ENCODE assay signal across 8 mouse cellular contexts in the genomic region with DNA sequence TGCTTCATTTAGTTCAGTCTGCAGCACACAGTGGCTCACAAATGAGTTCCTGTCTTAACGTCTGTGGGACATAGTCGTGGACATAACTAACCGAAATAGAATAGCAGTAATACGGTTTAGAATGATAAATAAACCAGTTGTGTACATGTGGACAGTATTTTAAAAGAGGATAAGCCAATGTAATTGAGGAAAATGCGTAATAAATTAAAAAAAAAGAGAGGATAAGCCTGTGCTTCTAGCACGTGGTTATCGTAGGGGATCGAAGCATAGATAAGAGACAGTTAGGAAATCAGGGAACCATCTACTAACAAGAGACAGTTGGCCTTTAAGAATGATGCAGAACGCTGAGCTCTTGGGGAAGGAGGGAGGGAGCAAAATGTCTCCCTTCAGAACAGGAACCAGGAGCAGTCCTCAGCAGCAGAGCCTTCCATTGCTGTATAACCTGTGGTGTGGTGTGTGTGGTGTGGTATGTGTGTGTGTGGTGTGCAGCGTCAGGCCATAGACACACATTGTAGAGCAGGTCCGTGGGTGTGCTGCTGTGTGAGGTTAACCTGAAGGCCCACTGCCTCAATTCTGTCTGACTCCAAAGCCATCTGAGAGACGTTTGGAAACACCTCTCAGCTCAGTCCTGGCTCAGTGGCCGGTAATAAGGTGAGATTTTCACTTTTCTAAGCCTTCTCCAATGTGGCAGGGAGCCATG. TPM values are rescaled to one million over a fixed set of nuclear protein-coding genes. Genes with fewer than 3 reads are reported as not detected.
DNase-seq lines count a peak whose midpoint lies in the region; ATAC-seq and TF ChIP-seq lines count a peak whose summit lies in the region.

No protein-coding gene starts in this region.

- H3K27ac ChIP-seq in lung, embryonic 16.5 days (ENCODE audit: low read length) = peak overlapping the region; percentile 94
- H3K27ac ChIP-seq in forebrain, embryonic 13.5 days = peak overlapping the region; percentile 71
- peak overlapping the region; percentile 76 for H3K27ac ChIP-seq in liver, embryonic 12.5 days
- H3K27ac ChIP-seq in stomach, embryonic 15.5 days = peak overlapping the region; percentile 86

- no peaks in the 10 kb centered on the region for H3K36me3 ChIP-seq in lung, embryonic 16.5 days (ENCODE audit: control insufficient read depth, insufficient read depth, low read length)
- H3K36me3 ChIP-seq in forebrain, embryonic 13.5 days (ENCODE audit: poor library complexity, severe bottlenecking) = no peaks in the 10 kb centered on the region
- H3K36me3 ChIP-seq in liver, embryonic 12.5 days = no peaks in the 10 kb centered on the region
- H3K36me3 ChIP-seq in stomach, embryonic 15.5 days = no peaks in the 10 kb centered on the region

- H3K27me3 ChIP-seq in lung, embryonic 16.5 days (ENCODE audit: control insufficient read depth, insufficient read depth, low read depth, low read length) = no peaks in the 10 kb centered on the region
- H3K27me3 ChIP-seq in forebrain, embryonic 13.5 days = no peaks in the 10 kb centered on the region
- H3K27me3 ChIP-seq in liver, embryonic 12.5 days (replicated peaks) = no peaks in the 10 kb centered on the region
- no peaks in the 10 kb centered on the region for H3K27me3 ChIP-seq in stomach, embryonic 15.5 days (replicated peaks)

- no peak for DNase-seq in lung, postnatal 36 days
- no peak for DNase-seq in cerebellum, postnatal 36 days
- DNase-seq in lung, adult 2 months = no peak
- no peak for DNase-seq in ovary, postnatal 14 days (ENCODE audit: low spot score)

- H3K4me3 ChIP-seq in lung, embryonic 16.5 days (ENCODE audit: low read length) = no peak overlapping the region
- H3K4me3 ChIP-seq in forebrain, embryonic 13.5 days = no peak overlapping the region
- H3K4me3 ChIP-seq in liver, embryonic 12.5 days = no peak overlapping the region
- H3K4me3 ChIP-seq in stomach, embryonic 15.5 days (replicated peaks) = no peak overlapping the region
- H3K4me3 ChIP-seq in lung, adult 2 months (replicated peaks; ENCODE audit: extremely low read depth, low read depth, low read length) = no peak overlapping the region

- peak overlapping the region; percentile 53; the same call in 1 of the 2 replicates for H3K9ac ChIP-seq in lung, embryonic 16.5 days (ENCODE audit: low read length)
- no peak overlapping the region; the same call in 1 of the 2 replicates for H3K9ac ChIP-seq in forebrain, embryonic 13.5 days
- H3K9ac ChIP-seq in liver, embryonic 12.5 days = no peak overlapping the region
- H3K9ac ChIP-seq in stomach, embryonic 15.5 days = no peak overlapping the region

- no peak for TF ChIP-seq POLR2A in lung, adult 2 months (IDR thresholded peaks at IDR 0.05; ENCODE audit: borderline replicate concordance, extremely low read depth, low read depth, low read length)

- H3K4me1 ChIP-seq in lung, embryonic 16.5 days (replicated peaks; ENCODE audit: control insufficient read depth, insufficient read depth, low read length) = peaks cover 58% of the 10 kb centered on the region
- peaks cover 82% of the 10 kb centered on the region for H3K4me1 ChIP-seq in forebrain, embryonic 13.5 days
- H3K4me1 ChIP-seq in liver, embryonic 12.5 days = peaks cover 74% of the 10 kb centered on the region
- peaks cover 47% of the 10 kb centered on the region for H3K4me1 ChIP-seq in stomach, embryonic 15.5 days
- H3K4me1 ChIP-seq in lung, adult 2 months (ENCODE audit: control insufficient read depth, insufficient read depth, low read length) = peaks cover 43% of the 10 kb centered on the region

- no peak for TF ChIP-seq CTCF in lung, adult 2 months (IDR thresholded peaks at IDR 0.05; ENCODE audit: insufficient read depth, low read length)

- 41% methylated on average over 13 of the region's 13 CpGs for WGBS in lung, embryonic 16.5 days
- 54% methylated on average over 13 of the region's 13 CpGs for WGBS in forebrain, embryonic 13.5 days
- WGBS in liver, embryonic 12.5 days (ENCODE audit: insufficient replicate concordance) = 28% methylated on average over 13 of the region's 13 CpGs
- WGBS in stomach, embryonic 15.5 days = 52% methylated on average over 13 of the region's 13 CpGs
- 51% methylated on average over 13 of the region's 13 CpGs for WGBS in lung, adult 2 months

- no peaks in the 10 kb centered on the region for H3K9me3 ChIP-seq in lung, embryonic 16.5 days (ENCODE audit: control insufficient read depth, low read length)
- H3K9me3 ChIP-seq in forebrain, embryonic 13.5 days (replicated peaks) = no peaks in the 10 kb centered on the region
- H3K9me3 ChIP-seq in liver, embryonic 12.5 days (replicated peaks) = no peaks in the 10 kb centered on the region
- H3K9me3 ChIP-seq in stomach, embryonic 15.5 days = no peaks in the 10 kb centered on the region

- 0 out of 2 replicates have a peak, but pooled peaks have one; percentile 3 for ATAC-seq in lung, embryonic 16.5 days (ENCODE audit: low read depth)
- no peak for ATAC-seq in forebrain, embryonic 13.5 days
- no peak; the same call in 1 of the 2 replicates for ATAC-seq in liver, embryonic 12.5 days
- no peak for ATAC-seq in stomach, embryonic 15.5 days (ENCODE audit: insufficient read depth, low FRiP score, low read depth)

- no peak overlapping the region for H3K4me2 ChIP-seq in lung, embryonic 16.5 days (ENCODE audit: low read depth, low read length)
- H3K4me2 ChIP-seq in forebrain, embryonic 13.5 days = no peak overlapping the region; the same call in 1 of the 2 replicates
- peak overlapping the region; percentile 41 for H3K4me2 ChIP-seq in liver, embryonic 12.5 days
- peak overlapping the region; percentile 35 for H3K4me2 ChIP-seq in stomach, embryonic 15.5 days

RNA-seq across cellular contexts. Expression of gene C1qtnf9, which starts 31.9 kb away (rescaled TPM):
- 1.1 and 1.4 TPM in 2 replicates for polyA plus RNA-seq in lung, embryonic 16.5 days (2015; fragmentation: Nextera tagmentation; extraction: Ambion mirVana)
- polyA plus RNA-seq in forebrain, embryonic 13.5 days (2015; fragmentation: Nextera tagmentation; extraction: Ambion mirVana) = 0.22 and 0.39 TPM in 2 replicates
- polyA plus RNA-seq in liver, embryonic 12.5 days (2016; fragmentation: Nextera tagmentation; extraction: Ambion mirVana) = 0.08 and 0.17 TPM in 2 replicates
- polyA plus RNA-seq in stomach, embryonic 15.5 days (2015; fragmentation: Nextera tagmentation; extraction: Ambion mirVana) = 2.7 and 2.8 TPM in 2 replicates
- polyA plus RNA-seq in lung, adult 2 months (2012; rRNA removed) = 1.2 and 2.0 TPM in 2 replicates

RNA-seq across cellular contexts. Expression of gene Mipep, which starts 48.4 kb away (rescaled TPM):
- polyA plus RNA-seq in lung, embryonic 16.5 days (2015; fragmentation: Nextera tagmentation; extraction: Ambion mirVana) = 20.8 and 21.5 TPM in 2 replicates
- polyA plus RNA-seq in forebrain, embryonic 13.5 days (2015; fragmentation: Nextera tagmentation; extraction: Ambion mirVana) = 18.3 and 19.5 TPM in 2 replicates
- 19.2 and 19.9 TPM in 2 replicates for polyA plus RNA-seq in liver, embryonic 12.5 days (2016; fragmentation: Nextera tagmentation; extraction: Ambion mirVana)
- 18.2 and 20.1 TPM in 2 replicates for polyA plus RNA-seq in stomach, embryonic 15.5 days (2015; fragmentation: Nextera tagmentation; extraction: Ambion mirVana)
- polyA plus RNA-seq in lung, adult 2 months (2012; rRNA removed) = 7.6 and 9.1 TPM in 2 replicates

Comparison
In these comparisons a context has a peak if more than half of its experiments do, and no peak if none do; other contexts are left out.
1. H3K4me2 ChIP-seq: peak in liver, embryonic 12.5 days (single experiment) and stomach, embryonic 15.5 days (single experiment); none in lung, embryonic 16.5 days (single experiment) and forebrain, embryonic 13.5 days (single experiment).
2. Peak in every context shown above with its lines, with median percentiles within 50 percentile points of each other: H3K27ac ChIP-seq.